Mouse (Mus musculus) heart, postnatal 0 days (tissue): ENCODE data around the gene Syngr3.

Source experiments
- CTCF ChIP-seq: IDR thresholded peaks from 2 replicates; pipeline ENCODE4 v1.5.1; 2016; ENCODE audit warnings: antibody characterized with exemption, control low read depth, low read depth
- EP300 ChIP-seq: IDR thresholded peaks from 2 replicates; pipeline ENCODE4 v1.6.1; 2016; ENCODE audit warnings: antibody characterized with exemption, low read depth

DNA sequence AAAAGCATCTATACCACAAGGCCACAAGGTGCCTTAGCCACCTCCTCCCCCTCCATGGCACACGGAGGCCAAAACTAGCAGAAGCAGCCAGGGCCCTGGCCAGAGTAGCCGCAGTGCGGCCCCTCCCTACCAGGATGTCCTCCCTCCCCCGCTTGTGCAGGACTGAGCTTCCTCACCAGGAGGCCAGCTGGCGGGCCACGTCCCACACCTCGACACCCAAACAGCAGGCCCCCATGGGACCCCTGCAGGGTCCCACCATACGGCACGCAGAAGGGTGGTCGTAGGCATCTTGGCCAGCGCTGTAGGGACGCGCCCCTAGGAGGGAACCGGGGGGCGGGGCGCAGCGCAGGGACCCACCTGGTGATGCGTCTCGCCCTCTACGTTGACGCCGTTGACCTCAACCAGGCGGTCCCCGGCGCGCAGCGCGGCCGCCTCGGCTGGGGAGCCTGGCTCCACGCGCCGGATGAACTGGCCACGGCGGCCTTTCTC lies 40.1 kb downstream of the Syngr3 start:
- no peak for TF ChIP-seq CTCF
- TF ChIP-seq EP300 = no peak
